Mouse (Mus musculus) liver, embryonic 15.5 days (tissue): Measurements from ENCODE around the gene Arhgef28. TPM values are rescaled to one million over a fixed set of nuclear protein-coding genes. Genes with fewer than 3 reads are reported as not detected.

Experiments used
- ATAC-seq: fragments of 200-750 bp; cut with Nextera tagmentation; 2 replicates; pipeline ENCODE4 v1.8.0; 2017; ENCODE audit warnings: moderate number of reproducible peaks, mild to moderate bottlenecking, moderate library complexity; ENCODE audit not compliant: insufficient read depth
- H3K27ac ChIP-seq: fragments of 300-500 bp; sonication (generic); replicated peaks from 2 replicates; pipeline ENCODE4 v1.5.1; 2015; ENCODE audit warnings: mild to moderate bottlenecking, inconsistent platforms
- H3K27me3 ChIP-seq: fragments of 300-500 bp; sonication (generic); 2 replicates; pipeline ENCODE4 v1.6.1; 2015; ENCODE audit warnings: mild to moderate bottlenecking, inconsistent platforms
- H3K36me3 ChIP-seq: fragments of 300-500 bp; sonication (generic); replicated peaks from 2 replicates; pipeline ENCODE4 v1.6.1; 2015; ENCODE audit warnings: moderate library complexity, mild to moderate bottlenecking, inconsistent platforms
- H3K4me1 ChIP-seq: fragments of 300-500 bp; sonication (generic); replicated peaks from 2 replicates; pipeline ENCODE4 v1.6.1; 2015; ENCODE audit warnings: inconsistent platforms
- H3K4me2 ChIP-seq: fragments of 300-500 bp; sonication (generic); 2 replicates; pipeline ENCODE4 v1.6.1; 2015; ENCODE audit warnings: moderate library complexity, mild to moderate bottlenecking, inconsistent platforms
- H3K4me3 ChIP-seq: fragments of 300-500 bp; sonication (generic); replicated peaks from 2 replicates; pipeline ENCODE4 v1.5.1; 2015; ENCODE audit warnings: mild to moderate bottlenecking, inconsistent platforms
- H3K9ac ChIP-seq: fragments of 300-500 bp; sonication (generic); 2 replicates; pipeline ENCODE4 v1.6.1; 2015; ENCODE audit warnings: moderate library complexity, mild to moderate bottlenecking, inconsistent platforms
- H3K9me3 ChIP-seq: fragments of 300-500 bp; sonication (generic); replicated peaks from 2 replicates; pipeline ENCODE4 v1.6.1; 2016; ENCODE audit warnings: inconsistent platforms
- WGBS: fragments of 180-500 bp; shearing (Covaris S2); methylation state at CpG from one replicate; pipeline ENCODE4 v1.1.7; 2015; ENCODE audit warnings: mixed read lengths; ENCODE audit not compliant: insufficient replicate concordance; 5-methylcytosine and 5-hydroxymethylcytosine counted together
- polyA plus RNA-seq: library from polyadenylated mRNA; unstranded; fragments of >200 nt; fragmentation: Nextera tagmentation; extraction: Ambion mirVana; gene quantifications from 2 replicates; pipeline ENCODE4 v1.2.1, GENCODE M21; 2015

Arhgef28 gene
- polyA plus RNA-seq, 1 experiment from 2014 or later: 0.60 TPM

DNA sequence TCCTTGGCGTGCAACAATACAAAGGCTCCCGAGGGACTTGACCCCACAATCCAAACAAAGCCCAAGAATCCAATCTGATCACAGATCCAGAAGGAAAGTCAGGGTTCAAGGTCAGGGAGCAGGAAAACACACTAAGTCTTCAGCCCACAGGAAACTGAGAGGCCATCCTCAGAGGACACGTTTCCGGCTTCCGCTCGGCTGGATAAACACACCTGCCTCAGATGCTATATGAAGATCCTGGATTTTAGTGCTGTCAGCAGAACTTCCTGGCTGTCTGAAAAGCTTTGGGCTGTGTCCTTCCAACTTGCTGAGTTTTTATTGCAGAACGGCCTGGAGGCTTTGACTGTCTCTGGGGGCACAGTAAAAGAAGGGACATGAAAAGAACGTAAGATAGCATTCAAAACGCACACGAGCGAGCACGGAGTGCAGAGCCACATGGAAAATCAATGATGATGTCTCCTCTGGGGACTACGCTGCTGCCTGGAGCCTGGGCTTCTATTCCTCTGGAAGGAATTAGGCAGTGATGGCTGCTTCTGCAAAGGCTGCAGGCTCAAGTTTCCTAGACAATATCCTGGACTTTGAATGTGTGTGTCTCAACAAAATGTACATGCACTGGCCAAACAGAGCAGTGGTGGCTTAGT lies 338.8 kb downstream of the Arhgef28 start:
- Histone ChIP-seq H3K4me1 (no peaks in the 10 kb centered on the region), H3K9me3 (no peaks in the 10 kb centered on the region), H3K27ac (no peak overlapping the region), H3K9ac (no peak overlapping the region), H3K36me3 (no peaks in the 10 kb centered on the region), H3K27me3 (no peaks in the 10 kb centered on the region), H3K4me3 (no peak overlapping the region), H3K4me2 (no peak overlapping the region)
- no peak for ATAC-seq
- WGBS: 67% methylated on average over 13 of the region's 13 CpGs

- no peak overlapping the region for H3K4me2 ChIP-seq
- no peaks in the 10 kb centered on the region for H3K27me3 ChIP-seq
- H3K9ac ChIP-seq: no peak overlapping the region
- 51% methylated on average over 3 of the region's 3 CpGs for WGBS
- no peak overlapping the region for H3K27ac ChIP-seq
- no peaks in the 10 kb centered on the region for H3K9me3 ChIP-seq
- ATAC-seq: no peak
- peaks cover 3% of the 10 kb centered on the region; the same call in 1 of the 2 replicates for H3K4me1 ChIP-seq
- H3K4me3 ChIP-seq: no peak overlapping the region
- H3K36me3 ChIP-seq: no peaks in the 10 kb centered on the region
Measured at GRCm38 (mm10) chr13:97859071-97859470, 347.2 kb downstream of the Arhgef28 start.

DNA sequence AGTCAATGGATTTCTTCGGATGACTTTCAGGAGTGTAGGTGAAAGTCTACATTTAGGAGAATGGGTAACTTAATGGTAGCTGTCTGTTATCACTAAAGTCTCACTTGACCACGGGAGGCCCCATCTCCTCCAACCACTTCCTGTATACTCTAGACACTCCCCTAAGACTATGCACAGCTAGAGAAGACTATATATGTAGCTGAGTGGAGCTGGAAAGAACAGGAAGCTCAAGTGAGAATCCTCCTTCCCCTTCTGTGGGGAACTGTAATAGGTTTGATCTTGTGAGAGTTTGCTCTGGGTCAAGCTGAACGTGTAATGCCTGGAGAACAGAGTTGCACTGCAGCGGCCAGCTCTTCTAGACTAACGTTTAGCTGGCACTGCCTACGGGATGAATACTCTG lies 348.4 kb downstream of the Arhgef28 start:
- Histone ChIP-seq H3K4me3 (no peak overlapping the region), H3K27me3 (no peaks in the 10 kb centered on the region), H3K9me3 (no peaks in the 10 kb centered on the region), H3K36me3 (no peaks in the 10 kb centered on the region), H3K9ac (no peak overlapping the region), H3K4me2 (no peak overlapping the region), H3K4me1 (peaks cover 3% of the 10 kb centered on the region; the same call in 1 of the 2 replicates), H3K27ac (no peak overlapping the region)
- ATAC-seq: peak; percentile 67
- 9% methylated on average over 6 of the region's 6 CpGs for WGBS

DNA sequence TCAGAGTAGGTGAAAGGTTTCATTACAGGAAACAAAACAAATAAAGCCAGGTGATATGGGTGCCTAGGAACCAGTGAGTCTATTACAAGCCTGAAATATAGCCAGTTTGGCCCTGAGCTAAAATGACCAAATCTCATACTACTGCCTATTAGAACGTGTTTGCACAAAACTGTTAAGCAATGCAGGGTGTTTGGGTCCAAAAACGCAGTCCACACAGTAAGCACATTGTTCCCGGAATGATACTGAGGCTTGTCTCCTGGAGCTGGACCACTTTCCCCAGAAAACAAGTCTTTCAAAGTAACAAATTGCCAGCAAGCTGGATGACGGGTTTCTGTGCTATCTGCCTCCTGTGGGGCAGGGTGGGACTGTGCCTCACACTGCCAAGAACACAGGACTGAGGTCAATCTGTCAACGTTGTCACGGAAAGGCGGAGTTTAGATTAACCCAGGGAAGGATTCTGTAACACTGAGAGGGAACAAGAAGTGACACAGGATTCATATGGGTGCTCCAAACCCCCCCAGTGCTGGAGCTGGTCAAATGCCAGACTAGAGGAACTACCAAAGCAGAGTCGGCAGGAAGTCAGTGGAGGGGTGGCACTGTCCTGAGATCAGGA lies 352.8 kb downstream of the Arhgef28 start:
- Histone ChIP-seq H3K36me3 (no peaks in the 10 kb centered on the region), H3K27me3 (no peaks in the 10 kb centered on the region), H3K27ac (no peak overlapping the region), H3K4me2 (no peak overlapping the region), H3K4me1 (peaks cover 3% of the 10 kb centered on the region; the same call in 1 of the 2 replicates), H3K4me3 (no peak overlapping the region), H3K9ac (no peak overlapping the region), H3K9me3 (no peaks in the 10 kb centered on the region)
- WGBS: 46% methylated on average over 8 of the region's 8 CpGs
- no peak for ATAC-seq

Other genes with a start within 250 kb of the Arhgef28 start
- gene Utp15, start 56.6 kb upstream of the Arhgef28 start, polyA plus RNA-seq: 11.0 and 12.0 TPM in 2 replicates
- 6.8 and 7.5 TPM in 2 replicates for gene Ankra2, start 56.6 kb upstream of the Arhgef28 start, polyA plus RNA-seq
- not detected in 2 replicates for gene Gm21976, start 73.4 kb upstream of the Arhgef28 start, polyA plus RNA-seq
- 263 and 326 TPM in 2 replicates for gene Btf3, start 110.6 kb upstream of the Arhgef28 start, polyA plus RNA-seq
- not detected in 2 replicates for gene Foxd1, start 147.8 kb upstream of the Arhgef28 start, polyA plus RNA-seq